Mouse (Mus musculus): ENCODE measurements around the gene Slc16a13. TPM values are rescaled to one million over a fixed set of nuclear protein-coding genes. Genes with fewer than 3 reads are reported as not detected.
A peak's percentile ranks its signal among the peaks of the same experiment; 100 is the strongest.

Slc16a13 gene
- total RNA-seq (2014; rRNA removed) (0.47 and 1.3 TPM in 2 replicates), polyA plus RNA-seq (2012; rRNA removed) (1.7 and 3.3 TPM in 2 replicates)

GRCm38 (mm10) chr11:70220731-70221602 lies at the start of gene Slc16a13:
Gene Slc16a13, minus strand, starts transcription at chr11:70221064.
- Histone ChIP-seq H3K36me3 (ENCODE audit: control insufficient read depth, insufficient read depth, low read length) (no peaks in the 10 kb centered on the region), H3K27ac (replicated peaks; ENCODE audit: insufficient read depth, low read depth, low read length) (peak within 1 kb of the TSS; percentile 66), H3K27me3 (ENCODE audit: control insufficient read depth, insufficient read depth, low read length) (no peaks in the 10 kb centered on the region), H3K4me3 (ENCODE audit: insufficient read depth, low read depth, low read length) (peak within 1 kb of the TSS; percentile 61), H3K79me2 (ENCODE audit: control insufficient read depth, insufficient read depth, low read length) (no peaks in the 10 kb centered on the region), H3K4me1 (ENCODE audit: control insufficient read depth, insufficient read depth, low read length) (no peaks in the 10 kb centered on the region), H3K9ac (ENCODE audit: low read depth, low read length) (peak within 1 kb of the TSS; percentile 61)
- DNase-seq (ENCODE audit: extremely low read depth, low read depth, low spot score) = peak; percentile 83
- 5% methylated on average over 28 of the region's 28 CpGs for WGBS
- no peak for TF ChIP-seq CTCF (IDR thresholded peaks at IDR 0.05; ENCODE audit: low read depth, low read length)
- peak; percentile 46; the same call in 1 of the 2 replicates for TF ChIP-seq POLR2A (IDR thresholded peaks at IDR 0.05; ENCODE audit: extremely low read depth, insufficient read depth, low read length)

GRCm38 (mm10) chr11:70266405-70266804 lies 45.5 kb upstream of the Slc16a13 start:
- Histone ChIP-seq H3K27me3 (ENCODE audit: control insufficient read depth, insufficient read depth, low read length) (no peaks in the 10 kb centered on the region), H3K4me3 (ENCODE audit: insufficient read depth, low read depth, low read length) (no peak overlapping the region), H3K36me3 (ENCODE audit: control insufficient read depth, insufficient read depth, low read length) (no peaks in the 10 kb centered on the region), H3K27ac (replicated peaks; ENCODE audit: insufficient read depth, low read depth, low read length) (no peak overlapping the region), H3K4me1 (ENCODE audit: control insufficient read depth, insufficient read depth, low read length) (no peaks in the 10 kb centered on the region), H3K9ac (ENCODE audit: low read depth, low read length) (no peak overlapping the region), H3K79me2 (ENCODE audit: control insufficient read depth, insufficient read depth, low read length) (no peaks in the 10 kb centered on the region)
- 72% methylated on average over 1 of the region's 1 CpGs for WGBS
- DNase-seq (ENCODE audit: extremely low read depth, low read depth, low spot score) = no peak
- TF ChIP-seq CTCF (IDR thresholded peaks at IDR 0.05; ENCODE audit: low read depth, low read length) (no peak), POLR2A (IDR thresholded peaks at IDR 0.05; ENCODE audit: extremely low read depth, insufficient read depth, low read length) (no peak)

GRCm38 (mm10) chr11:70265819-70266218 lies 45.0 kb upstream of the Slc16a13 start:
- WGBS = 78% methylated on average over 4 of the region's 4 CpGs
- no peak overlapping the region for H3K4me3 ChIP-seq (ENCODE audit: insufficient read depth, low read depth, low read length)
- no peaks in the 10 kb centered on the region for H3K36me3 ChIP-seq (ENCODE audit: control insufficient read depth, insufficient read depth, low read length)
- no peak for DNase-seq (ENCODE audit: extremely low read depth, low read depth, low spot score)
- no peak overlapping the region for H3K27ac ChIP-seq (replicated peaks; ENCODE audit: insufficient read depth, low read depth, low read length)
- no peaks in the 10 kb centered on the region for H3K4me1 ChIP-seq (ENCODE audit: control insufficient read depth, insufficient read depth, low read length)
- H3K27me3 ChIP-seq (ENCODE audit: control insufficient read depth, insufficient read depth, low read length) = no peaks in the 10 kb centered on the region
- no peak overlapping the region for H3K9ac ChIP-seq (ENCODE audit: low read depth, low read length)
- H3K79me2 ChIP-seq (ENCODE audit: control insufficient read depth, insufficient read depth, low read length) = no peaks in the 10 kb centered on the region
- TF ChIP-seq CTCF (IDR thresholded peaks at IDR 0.05; ENCODE audit: low read depth, low read length) (no peak), POLR2A (IDR thresholded peaks at IDR 0.05; ENCODE audit: extremely low read depth, insufficient read depth, low read length) (no peak)

- TF ChIP-seq POLR2A (IDR thresholded peaks at IDR 0.05; ENCODE audit: extremely low read depth, insufficient read depth, low read length) (no peak), CTCF (IDR thresholded peaks at IDR 0.05; ENCODE audit: low read depth, low read length) (no peak)
Measured at GRCm38 (mm10) chr11:70265252-70265651, 44.4 kb upstream of the Slc16a13 start.

GRCm38 (mm10) chr11:70259035-70259434 lies 38.2 kb upstream of the Slc16a13 start:
- no peak overlapping the region for H3K4me3 ChIP-seq (ENCODE audit: insufficient read depth, low read depth, low read length)
- H3K27me3 ChIP-seq (ENCODE audit: control insufficient read depth, insufficient read depth, low read length) = peaks cover 6% of the 10 kb centered on the region; the same call in 1 of the 2 replicates
- TF ChIP-seq POLR2A (IDR thresholded peaks at IDR 0.05; ENCODE audit: extremely low read depth, insufficient read depth, low read length) (no peak), CTCF (IDR thresholded peaks at IDR 0.05; ENCODE audit: low read depth, low read length) (no peak)
- 96% methylated on average over 4 of the region's 4 CpGs for WGBS
- DNase-seq (ENCODE audit: extremely low read depth, low read depth, low spot score) = no peak
- H3K27ac ChIP-seq (replicated peaks; ENCODE audit: insufficient read depth, low read depth, low read length) = no peak overlapping the region
- no peaks in the 10 kb centered on the region for H3K36me3 ChIP-seq (ENCODE audit: control insufficient read depth, insufficient read depth, low read length)
- H3K79me2 ChIP-seq (ENCODE audit: control insufficient read depth, insufficient read depth, low read length) = no peaks in the 10 kb centered on the region
- no peak overlapping the region for H3K9ac ChIP-seq (ENCODE audit: low read depth, low read length)
- H3K4me1 ChIP-seq (ENCODE audit: control insufficient read depth, insufficient read depth, low read length) = no peaks in the 10 kb centered on the region

More at GRCm38 (mm10) chr11:70265252-70265651, 44.4 kb upstream of the Slc16a13 start:
- 47% methylated on average over 3 of the region's 3 CpGs for WGBS
- no peak overlapping the region for H3K9ac ChIP-seq (ENCODE audit: low read depth, low read length)
- no peak overlapping the region for H3K27ac ChIP-seq (replicated peaks; ENCODE audit: insufficient read depth, low read depth, low read length)
- no peak for DNase-seq (ENCODE audit: extremely low read depth, low read depth, low spot score)
- no peaks in the 10 kb centered on the region for H3K4me1 ChIP-seq (ENCODE audit: control insufficient read depth, insufficient read depth, low read length)
- H3K36me3 ChIP-seq (ENCODE audit: control insufficient read depth, insufficient read depth, low read length) = no peaks in the 10 kb centered on the region
- H3K27me3 ChIP-seq (ENCODE audit: control insufficient read depth, insufficient read depth, low read length) = no peaks in the 10 kb centered on the region
- H3K79me2 ChIP-seq (ENCODE audit: control insufficient read depth, insufficient read depth, low read length) = no peaks in the 10 kb centered on the region
- H3K4me3 ChIP-seq (ENCODE audit: insufficient read depth, low read depth, low read length) = no peak overlapping the region
